Mouse (Mus musculus) adrenal gland, adult 8-10 months (tissue): ENCODE results near the gene Snrnp25. TPM values are rescaled to one million over a fixed set of nuclear protein-coding genes. Genes with fewer than 3 reads are reported as not detected.
A peak's percentile ranks its signal among the peaks of the same experiment; 100 is the strongest.

ENCODE experiments used
- DNase-seq: peaks from one replicate; pipeline ENCODE4 v3.0.0; 2022
- total RNA-seq, 4 experiments: library from RNA; stranded (reverse); gene quantifications; 2 replicates each; pipeline ENCODE4 v1.2.4; 2022

The Snrnp25 gene
- total RNA-seq, 4 experiments from 2014 or later, result 12.7 to 21.5 (median 18.0) TPM

DNA sequence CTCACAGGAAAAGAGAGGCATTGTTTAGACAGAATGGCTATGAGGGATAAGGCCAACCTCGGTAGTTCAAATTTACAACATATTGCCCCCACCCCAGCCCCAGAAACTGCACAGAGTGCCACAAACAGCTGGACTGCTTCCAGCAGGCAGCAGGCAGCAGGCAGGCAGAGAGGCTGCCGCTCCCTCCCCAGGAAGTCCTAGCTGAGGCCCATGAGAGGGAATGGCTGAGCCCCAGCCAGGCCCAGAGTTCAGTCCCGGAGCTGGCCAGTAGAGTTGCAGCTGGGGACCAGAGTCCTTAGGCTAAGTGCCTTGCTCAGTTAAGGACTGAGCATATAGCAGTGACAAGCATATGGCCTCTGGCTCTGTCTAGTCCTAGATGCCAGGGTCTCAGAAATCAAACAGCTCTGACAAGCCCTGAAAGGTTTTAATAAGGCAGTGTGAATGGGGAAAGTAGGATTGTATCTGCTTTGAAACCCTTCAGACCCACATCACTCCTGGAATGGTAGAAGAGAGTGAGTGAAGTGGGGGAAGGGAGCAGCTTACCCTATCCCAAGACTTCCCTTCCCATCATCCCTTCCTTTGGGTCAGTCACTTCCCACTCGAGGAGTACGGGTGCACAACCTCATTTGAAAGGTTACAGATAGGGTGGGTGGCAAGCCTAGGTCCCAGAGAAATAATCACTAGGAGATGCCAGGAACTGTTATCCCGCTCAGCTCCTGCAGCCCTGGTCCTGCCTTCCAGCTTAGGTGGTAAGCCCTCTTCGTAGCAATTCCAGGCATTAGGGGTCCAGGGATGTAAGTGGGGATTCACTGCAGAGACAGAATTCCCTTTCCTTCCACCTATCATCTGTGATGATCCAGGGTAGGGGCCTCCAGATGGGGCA, 20.2 kb downstream of the Snrnp25 start:
- no peak for DNase-seq

GRCm38 (mm10) chr11:32226124-32226871, 21.1 kb downstream of the Snrnp25 start, which contains the start of gene Mpg:
Gene Mpg, plus strand, starts transcription at chr11:32226505.
- DNase-seq, result peak; percentile 83

DNA sequence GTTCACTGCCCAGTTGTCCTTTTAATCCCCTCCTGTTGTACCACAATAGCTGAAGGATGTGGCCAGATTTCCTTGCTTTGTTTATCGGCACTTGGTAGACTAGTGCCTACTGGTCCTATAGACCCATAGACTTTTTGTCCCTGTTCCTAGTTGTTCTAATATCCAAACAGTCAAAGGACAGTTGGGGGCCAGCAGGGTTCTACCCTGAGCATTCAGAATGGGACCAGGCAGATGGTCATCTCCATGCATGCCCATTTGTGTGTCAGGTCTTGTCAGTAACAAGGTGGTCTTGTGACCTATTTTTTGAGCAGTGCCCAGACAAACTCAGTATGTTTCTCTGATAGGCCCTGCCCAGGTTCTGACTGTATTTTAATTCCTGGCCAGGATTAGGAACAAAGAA, 21.8 kb downstream of the Snrnp25 start:
- DNase-seq, result no peak

- no peak for DNase-seq
Measured at GRCm38 (mm10) chr11:32227555-32227954, 22.3 kb downstream of the Snrnp25 start.

- DNase-seq, result no peak
Measured at GRCm38 (mm10) chr11:32228292-32228845, 23.2 kb downstream of the Snrnp25 start.

GRCm38 (mm10) chr11:32230220-32230619, 25.0 kb downstream of the Snrnp25 start:
- no peak for DNase-seq

DNA sequence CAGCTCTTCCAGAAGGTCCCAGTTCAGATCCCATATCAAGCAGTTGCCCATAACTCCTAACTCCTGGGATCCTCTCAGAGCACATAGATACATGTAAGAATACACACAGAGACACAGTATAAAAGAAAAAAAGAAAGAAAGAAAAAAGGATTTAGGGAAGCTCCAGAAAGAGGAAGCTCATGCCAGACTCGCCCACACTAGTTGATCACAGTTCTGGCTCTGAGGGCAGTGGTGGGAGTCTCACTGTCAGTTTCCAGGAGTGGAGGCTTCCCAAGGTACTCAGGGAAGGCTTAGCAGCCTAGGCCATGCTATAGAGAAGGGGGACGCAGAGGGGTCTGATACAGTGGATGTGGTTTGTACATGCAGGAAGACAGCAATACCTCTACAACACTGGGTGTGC, 25.9 kb downstream of the Snrnp25 start:
- DNase-seq, result no peak

GRCm38 (mm10) chr11:32232848-32233247, 27.6 kb downstream of the Snrnp25 start:
- DNase-seq, result no peak

DNA sequence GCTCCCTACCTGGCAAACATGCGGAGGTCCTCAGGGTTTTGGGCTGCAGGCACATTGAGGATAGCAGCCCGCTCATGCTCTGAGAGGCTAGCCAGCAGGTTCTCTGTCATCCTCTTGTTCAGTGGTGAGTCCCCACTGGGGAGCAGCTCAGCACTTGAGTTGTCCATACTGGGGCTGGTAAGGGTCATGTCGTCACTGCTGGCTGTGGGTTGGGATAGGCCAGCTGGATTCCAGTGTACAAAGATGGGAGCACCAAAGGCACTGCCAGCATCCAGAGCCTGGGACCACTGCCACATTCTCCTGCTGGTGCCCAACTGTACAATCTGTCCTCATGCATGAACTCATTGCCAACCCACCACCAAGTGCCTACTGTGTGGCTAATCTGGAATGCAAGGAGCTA, 28.7 kb downstream of the Snrnp25 start:
- no peak for DNase-seq

DNA sequence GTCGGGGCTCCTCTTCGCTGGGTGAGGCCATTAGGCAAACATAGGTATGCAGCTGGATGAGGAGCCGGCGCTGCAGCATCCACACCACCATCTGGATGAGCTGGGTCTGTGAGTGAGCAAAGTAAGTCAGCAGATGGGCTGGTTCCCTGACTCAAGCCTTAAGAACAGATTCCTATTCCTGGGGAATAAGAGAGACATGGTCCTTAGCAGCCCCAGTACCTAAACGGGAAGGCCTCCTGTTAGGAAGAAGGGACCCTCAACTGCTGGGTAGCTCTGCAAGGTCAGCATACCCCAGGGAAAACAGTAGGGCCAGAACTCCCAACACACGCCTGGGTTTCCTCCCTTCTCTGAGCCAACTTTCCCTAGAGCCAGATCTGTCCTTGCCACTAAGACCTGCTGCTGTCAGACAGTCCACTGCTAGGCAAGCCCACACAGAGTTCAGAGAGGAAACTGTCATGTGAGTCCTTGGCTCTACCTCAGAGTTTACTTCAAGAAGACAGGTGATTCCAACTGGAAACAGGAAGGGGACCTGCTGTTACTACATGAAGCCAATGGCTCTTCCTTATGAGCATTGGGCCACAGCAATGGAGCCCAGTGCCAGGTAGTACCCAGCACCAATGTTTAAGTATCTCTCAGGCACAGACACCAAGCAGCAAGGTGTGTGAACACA, 29.7 kb downstream of the Snrnp25 start:
- no peak for DNase-seq

GRCm38 (mm10) chr11:32235646-32236045, 30.4 kb downstream of the Snrnp25 start:
- DNase-seq, result peak; percentile 73

DNA sequence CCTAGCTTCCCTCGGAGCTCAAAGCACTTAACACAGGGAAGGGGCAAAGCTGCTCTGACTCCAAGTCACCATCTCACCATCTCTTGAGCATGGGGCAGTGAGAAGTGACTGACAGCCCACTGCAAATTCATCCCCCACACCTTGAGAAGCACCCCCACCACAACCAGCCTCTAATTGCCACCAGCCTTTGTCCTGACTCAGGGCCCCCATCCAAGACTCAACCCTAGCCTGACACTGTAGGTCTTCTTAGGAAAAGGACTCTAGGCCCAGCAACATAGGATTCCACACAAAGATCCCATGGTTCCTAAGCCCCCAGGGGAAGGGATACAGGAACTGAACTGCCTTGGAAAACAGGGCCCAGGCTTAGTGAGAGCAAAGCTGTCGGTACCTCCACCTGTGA, 30.9 kb downstream of the Snrnp25 start:
- no peak for DNase-seq

GRCm38 (mm10) chr11:32236712-32237410, 31.6 kb downstream of the Snrnp25 start:
- no peak for DNase-seq

GRCm38 (mm10) chr11:32237411-32237795, 32.2 kb downstream of the Snrnp25 start:
- no peak for DNase-seq

DNA sequence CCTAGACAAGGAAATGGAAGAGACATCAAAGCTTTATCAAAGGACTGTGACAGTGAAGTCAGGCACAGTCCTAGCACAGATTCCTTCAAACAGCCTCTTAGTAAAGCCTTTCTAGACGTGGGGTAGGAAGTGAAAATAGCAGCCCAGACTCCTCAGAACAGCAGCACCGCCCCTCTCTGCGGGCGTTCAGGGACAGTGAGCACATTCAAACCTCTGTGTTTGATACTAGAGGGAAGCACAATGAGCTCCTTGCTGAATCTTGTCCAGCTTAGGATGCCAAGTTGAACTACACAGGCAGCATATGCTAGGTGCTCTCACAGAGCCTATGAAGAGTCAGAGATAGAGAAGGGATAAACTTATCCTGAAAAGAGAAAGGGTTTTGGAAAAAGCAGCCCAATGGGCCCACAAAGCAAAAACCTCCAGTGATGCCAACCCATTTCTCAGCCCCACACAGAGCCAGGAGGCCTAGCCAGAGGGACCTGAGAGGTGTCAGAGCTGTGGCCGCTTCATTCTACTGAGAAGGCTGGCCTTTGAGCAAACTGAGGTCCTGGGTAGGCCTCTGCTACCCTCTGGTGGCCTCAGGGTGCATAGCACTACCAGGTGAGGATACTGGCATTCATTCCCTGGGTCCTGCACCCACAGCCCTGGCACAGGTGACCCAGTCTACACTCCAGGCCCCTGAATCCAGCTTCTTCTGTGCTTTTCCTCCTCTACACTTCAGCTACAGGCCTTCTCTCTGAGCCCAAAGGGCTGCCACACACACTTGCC, 33.1 kb downstream of the Snrnp25 start:
- no peak for DNase-seq

DNA sequence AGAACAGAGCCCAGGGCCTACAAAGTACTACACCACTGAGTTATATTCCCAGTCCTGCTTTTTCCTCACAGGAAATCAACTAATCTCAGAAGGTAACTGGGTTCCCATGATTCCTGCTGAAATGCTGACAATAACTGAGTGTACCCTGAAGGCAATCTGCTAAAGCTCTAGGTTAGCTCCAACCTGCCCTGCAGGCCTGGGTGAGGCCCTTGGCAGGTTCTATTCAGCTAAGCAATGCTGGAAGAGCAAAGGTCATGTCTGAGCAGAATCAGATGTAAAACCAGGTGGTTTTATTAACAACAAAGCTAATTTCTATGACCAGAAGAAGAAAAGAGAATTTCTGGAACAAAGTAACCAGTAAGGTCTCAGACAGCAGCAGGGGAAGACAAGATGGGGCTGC, 36.2 kb downstream of the Snrnp25 start:
- DNase-seq, result no peak

DNA sequence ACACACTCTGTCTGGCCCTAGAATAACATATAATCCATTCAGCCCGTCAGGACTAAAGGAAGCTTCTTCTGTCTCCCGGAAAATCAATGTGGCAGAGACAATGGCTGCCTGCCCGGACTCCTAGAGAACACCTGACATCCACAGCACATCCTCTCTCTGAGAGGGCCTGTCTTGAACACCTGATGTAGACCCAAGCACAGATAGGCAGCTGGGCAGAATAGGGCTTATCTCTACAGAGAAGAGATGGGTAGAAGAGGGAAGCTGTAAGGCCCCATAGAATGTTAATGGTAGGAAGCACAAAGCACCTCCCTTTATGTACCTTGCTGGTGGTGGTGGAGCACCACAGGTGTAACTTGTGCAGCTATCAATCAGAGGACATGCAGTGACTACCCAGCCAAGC, 37.0 kb downstream of the Snrnp25 start:
- no peak for DNase-seq

DNA sequence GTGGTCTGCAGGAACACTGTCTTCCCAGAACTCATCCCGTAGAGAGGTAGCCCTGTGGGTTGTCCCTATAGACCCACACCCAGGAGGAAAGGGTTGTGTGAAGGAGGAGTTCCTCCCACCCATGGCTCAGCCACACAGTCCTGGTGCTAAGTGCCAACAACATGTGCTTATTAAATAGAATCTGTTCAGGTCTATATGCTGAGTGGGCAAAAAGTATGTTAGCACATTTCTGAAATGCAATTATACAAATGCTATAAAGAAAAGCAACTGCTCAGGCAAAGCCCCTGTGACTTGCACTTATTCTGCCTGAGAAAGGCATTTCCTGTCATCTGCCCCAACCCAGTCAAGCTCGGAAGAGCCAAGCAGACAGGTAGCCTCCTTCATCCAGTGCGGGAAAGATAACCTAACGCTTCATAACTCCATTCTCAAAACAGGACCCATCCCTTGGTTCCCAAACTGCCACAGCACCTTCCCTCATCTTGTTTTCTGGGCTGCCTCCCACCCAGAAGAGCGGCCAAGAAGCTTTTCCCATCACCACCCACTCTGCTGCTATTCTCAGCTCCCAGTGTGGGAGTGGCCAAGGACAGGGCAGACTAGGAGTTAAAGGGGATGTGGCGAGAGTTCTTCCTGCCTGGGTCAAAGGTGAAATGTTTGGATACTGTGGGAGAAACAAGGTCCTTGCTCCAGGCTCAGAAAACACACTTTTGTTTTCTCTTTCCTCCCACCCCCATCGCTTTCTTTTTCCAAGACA, 38.2 kb downstream of the Snrnp25 start:
- no peak for DNase-seq

DNA sequence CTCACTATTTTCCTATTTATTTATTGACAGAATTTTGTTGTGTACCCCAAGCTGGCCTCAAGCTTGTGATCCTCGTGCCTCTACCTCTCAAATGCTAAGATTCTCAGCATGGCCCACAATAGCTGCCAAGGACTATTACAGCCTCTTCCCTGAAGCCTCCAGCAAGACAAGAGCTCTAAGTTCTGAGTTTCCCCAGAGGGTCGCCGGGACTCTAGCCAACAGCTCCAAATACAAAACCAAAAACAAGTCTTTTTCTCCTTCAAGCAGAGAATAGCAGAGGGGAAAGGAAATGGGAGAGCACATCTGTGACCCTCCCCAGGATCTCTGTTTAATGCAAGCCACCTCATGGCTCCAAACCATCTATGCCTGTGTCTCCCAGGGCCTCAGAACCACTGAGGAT, 38.8 kb downstream of the Snrnp25 start:
- no peak for DNase-seq

DNA sequence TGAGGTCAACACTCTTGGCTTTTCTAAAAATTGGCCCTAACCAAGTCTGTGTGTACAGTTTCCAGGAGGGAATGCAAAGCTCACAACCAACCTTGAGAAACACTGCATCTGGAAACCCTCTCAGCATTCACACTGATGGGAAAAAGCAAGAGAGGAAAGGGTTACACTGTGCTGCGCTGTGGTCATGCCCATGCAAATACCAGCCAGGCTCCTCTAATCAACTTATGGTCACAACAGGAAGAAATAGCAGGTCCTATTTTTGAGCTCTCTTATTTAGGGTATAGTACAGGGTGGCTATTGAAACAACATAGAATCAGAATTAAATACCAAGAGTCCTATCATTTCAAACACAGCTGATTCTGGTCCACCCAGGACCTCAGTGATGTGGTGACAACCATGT, 39.4 kb downstream of the Snrnp25 start:
- DNase-seq, result no peak

- no peak for DNase-seq
Measured at GRCm38 (mm10) chr11:32245614-32246013, 40.4 kb downstream of the Snrnp25 start.
